Mouse (Mus musculus): ENCODE data around the gene Dlg2.

Gene Dlg2

DNA sequence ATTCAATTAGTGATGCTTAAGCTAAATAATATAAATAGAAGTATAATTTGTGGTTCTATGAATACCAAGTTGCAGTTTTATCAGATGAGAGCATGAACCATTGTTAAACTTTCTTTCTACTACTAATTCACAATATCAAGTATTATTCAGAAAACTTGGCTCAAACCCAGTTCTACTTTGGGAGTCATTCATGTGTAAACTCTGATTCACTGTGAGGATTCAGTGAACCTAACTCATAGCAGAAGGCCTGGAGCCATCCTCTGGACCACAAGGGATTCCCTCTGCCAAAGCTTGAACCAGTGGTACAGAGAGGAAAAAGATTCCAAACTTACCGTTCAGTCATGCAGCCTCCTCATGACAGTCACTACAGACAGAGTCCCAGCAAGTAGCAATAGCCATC, 1920.3 kb downstream of the Dlg2 start:
- DNase-seq (ENCODE audit: low spot score) = no peak

DNA sequence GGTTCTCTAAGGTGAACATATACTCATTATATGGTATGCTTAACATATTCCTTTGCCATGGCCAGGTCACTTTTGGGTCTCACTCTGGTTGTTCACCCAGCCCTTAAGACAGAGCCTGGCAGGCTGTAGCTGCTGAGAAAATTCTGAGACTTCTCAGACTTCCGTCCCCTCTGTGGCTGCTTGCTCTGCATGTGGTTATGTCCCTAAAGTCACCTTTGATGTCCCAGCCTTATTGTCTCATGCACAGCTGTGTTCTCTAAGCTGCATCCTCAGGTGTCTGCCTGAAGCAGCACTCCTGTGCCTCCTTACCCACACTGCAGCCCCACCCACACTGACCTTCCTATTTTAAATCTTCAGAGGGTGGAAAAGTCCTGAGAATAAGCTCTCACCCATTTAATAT, 1922.4 kb downstream of the Dlg2 start:
- DNase-seq (ENCODE audit: low spot score) = no peak

DNA sequence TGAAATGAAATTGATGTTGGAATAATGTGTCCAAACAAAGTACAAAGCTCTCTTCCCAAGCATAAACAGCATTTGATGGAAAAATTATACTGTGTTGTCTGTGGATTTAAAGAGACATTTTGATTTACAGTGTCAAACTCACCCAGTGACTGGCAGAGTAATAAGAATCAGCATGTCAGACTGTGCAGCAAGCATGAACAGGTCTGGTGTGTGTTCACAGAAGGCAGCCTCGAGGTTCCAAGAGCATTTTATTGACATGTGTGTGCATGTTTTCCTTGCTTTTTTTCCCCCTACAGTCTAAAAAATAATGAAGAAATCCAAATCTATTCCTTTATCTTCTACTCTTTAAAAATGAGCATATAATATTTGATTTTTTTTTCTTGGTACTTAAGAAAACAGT, 1924.1 kb downstream of the Dlg2 start:
- DNase-seq (ENCODE audit: low spot score) = no peak

DNA sequence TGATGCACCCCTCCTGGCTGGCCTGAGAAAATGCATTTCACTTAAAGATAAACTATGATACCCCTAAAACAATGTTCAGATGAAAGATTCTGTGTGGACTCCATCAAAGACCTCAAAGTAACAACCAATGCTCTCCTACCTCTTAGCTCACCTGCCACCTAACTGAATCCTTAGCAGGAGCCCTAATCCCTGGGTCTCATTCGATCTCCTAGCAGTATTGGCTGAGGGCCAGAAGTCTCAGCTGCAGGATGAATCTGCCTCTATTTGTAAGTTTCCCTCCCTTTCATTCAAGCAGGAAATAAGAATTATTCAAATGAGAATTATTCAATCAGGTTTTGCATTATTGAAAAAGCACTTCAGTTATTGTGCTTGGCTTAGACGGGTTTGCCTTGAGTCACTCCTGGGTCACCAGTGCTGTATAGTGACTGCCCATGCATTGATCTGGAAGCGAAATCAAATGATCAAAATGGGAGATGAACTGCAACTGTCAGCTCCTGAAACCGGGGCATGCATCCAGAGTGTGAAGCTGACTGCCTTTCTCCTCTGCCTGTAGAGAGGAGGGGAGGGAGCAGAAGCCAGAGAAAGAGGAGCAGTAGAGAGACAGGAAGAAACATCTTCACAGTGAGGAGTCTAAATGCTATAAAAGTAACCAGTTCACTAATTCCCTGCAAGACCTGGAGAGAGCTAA, 1924.7 kb downstream of the Dlg2 start:
- DNase-seq (ENCODE audit: low spot score) = no peak

DNA sequence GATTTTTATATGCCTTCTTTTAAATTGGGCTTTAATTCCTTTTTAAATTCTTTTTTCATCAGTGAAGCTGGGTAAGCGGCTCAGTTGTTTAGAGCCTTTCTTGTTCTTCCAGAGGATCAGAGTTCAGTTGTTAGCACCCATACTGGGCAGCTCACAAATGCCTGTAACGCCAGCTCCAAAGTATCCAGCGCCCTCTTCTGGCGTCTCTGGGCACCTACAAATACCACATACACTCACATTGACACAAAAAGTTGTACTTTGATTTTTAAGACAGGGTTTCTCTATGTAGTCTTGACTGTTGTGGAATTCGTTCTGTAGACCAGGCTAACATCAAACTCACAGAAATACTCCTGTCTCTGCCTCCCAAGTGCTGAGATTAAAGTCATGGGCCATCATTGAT, 1932.0 kb downstream of the Dlg2 start:
- DNase-seq (ENCODE audit: low spot score) = no peak

DNA sequence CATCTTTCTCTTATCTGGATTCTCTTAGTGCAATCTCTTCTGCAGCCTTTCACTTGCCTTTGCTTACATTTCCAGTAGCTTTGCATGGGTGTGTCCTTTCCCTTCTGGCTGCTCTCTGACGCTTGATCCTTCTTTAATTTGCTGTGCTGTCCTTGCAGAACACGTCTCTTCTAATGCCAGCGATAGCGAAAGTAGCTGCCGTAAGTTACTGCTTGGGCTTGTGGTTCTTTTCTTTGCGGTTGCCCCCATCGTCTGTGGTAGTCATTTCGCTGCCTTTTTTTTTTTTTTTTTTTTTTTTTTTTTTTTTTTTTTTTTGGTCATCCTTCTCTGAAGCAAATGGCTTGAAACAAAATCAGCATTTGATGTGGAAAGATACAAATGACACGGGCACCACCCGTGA, 1944.0 kb downstream of the Dlg2 start:
- DNase-seq (ENCODE audit: low spot score) = no peak

DNA sequence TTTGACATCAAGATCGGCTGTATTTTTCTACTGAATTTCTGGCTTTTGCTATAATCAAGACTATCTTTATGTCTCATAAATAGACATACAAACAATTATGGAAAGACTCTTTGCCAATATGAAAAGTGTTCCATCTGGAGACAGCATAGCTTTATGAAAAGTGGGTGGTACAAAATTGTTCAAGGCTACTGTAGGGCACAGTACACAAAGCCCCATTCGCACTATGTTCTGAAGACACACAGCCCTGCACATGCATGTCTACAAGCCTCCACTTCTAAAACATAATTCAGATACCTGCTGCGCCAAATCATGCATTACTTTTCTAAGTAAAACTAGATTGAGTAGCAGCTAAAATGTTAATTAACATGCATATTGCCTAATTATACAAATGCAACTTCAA, 1946.5 kb downstream of the Dlg2 start:
- DNase-seq (ENCODE audit: low spot score) = no peak

DNA sequence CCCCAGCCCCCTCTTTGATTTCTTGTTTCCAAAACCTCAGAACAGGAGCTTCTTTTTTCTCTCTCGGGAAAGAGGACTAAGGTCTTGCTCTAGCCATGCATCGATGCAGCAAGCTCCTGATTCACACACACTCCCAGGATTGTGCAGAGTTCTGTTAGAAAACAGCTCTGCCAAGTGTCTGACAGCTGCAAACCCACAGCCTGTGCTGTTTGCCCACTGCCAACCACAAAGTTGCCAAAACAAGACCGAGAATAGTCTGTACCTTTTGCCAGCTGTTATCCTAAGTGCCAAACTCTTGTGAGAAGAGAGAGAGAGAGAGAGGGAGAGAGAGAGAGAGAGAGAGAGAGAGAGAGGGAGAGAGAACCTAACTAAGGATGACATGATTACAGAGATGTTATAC, 1948.2 kb downstream of the Dlg2 start:
- DNase-seq (ENCODE audit: low spot score) = no peak

- DNase-seq (ENCODE audit: low spot score) = no peak
Observed at GRCm38 (mm10) chr7:92427280-92427679, 1950.8 kb downstream of the Dlg2 start.

- no peak for DNase-seq (ENCODE audit: low spot score)
Observed at GRCm38 (mm10) chr7:92428629-92429028, 1952.2 kb downstream of the Dlg2 start.

DNA sequence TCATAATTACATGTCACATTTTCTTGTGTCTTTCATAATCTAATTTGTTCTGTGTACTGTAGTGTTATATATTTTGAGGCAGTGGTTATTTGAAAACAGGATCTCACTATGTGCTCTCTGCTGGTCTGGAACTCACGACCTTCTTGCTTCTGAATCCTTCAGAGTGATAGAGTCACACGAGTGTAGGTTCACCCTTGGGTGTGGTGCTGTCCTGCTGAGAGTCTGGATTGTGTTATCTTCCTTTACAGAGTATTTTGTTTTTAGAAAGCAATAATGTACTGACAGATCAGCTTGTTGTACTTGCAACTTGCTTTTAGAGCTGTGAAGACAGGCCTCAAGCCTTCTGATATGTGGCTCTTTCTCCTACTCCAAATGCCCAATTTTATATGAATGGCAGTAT, 1953.8 kb downstream of the Dlg2 start:
- no peak for DNase-seq (ENCODE audit: low spot score)

DNA sequence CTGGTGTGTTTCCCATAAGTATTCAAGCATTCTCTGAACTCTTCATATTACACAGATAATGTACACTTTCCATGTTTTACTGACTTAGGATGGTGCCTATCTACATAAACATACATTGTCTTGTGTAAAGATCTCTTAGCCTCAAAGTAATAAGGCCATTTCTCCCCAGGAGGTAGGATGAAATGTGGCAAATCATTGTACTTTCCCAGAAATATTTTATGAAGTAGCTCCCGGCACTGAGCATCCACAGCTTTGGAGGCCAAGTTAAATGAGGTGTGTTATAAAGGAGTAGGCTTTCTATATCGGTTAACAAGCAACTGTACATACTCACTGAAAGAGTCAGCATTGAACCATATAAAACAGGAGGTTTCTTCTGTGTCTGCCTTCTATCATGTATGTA, 1960.7 kb downstream of the Dlg2 start:
- no peak for DNase-seq (ENCODE audit: low spot score)

- no peak for DNase-seq (ENCODE audit: low spot score)
Observed at GRCm38 (mm10) chr7:92439503-92440487, 1963.3 kb downstream of the Dlg2 start.

GRCm38 (mm10) chr7:92441611-92442010, 1965.1 kb downstream of the Dlg2 start:
- DNase-seq (ENCODE audit: low spot score) = no peak

GRCm38 (mm10) chr7:92442082-92442481, 1965.6 kb downstream of the Dlg2 start:
- no peak for DNase-seq (ENCODE audit: low spot score)

DNA sequence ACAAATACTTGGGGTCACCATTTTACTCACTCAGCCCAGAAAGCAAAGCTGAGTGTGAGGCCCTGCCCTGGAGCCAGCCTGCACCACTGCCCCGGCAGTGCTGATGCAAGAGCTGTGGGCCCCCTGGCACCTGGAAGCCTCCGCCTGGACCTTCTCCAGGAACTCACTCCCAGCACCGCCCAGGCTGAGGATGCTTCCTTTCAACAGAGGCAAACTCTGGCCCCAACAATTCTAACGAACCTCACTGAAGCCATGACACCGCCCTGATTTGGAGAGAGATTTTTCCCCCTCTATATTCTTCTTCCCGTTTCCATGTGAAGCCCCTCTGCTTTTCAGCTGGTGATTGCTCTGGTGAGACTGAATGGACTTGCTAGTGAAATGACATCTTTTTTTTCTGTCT, 1971.5 kb downstream of the Dlg2 start:
- no peak for DNase-seq (ENCODE audit: low spot score)

DNA sequence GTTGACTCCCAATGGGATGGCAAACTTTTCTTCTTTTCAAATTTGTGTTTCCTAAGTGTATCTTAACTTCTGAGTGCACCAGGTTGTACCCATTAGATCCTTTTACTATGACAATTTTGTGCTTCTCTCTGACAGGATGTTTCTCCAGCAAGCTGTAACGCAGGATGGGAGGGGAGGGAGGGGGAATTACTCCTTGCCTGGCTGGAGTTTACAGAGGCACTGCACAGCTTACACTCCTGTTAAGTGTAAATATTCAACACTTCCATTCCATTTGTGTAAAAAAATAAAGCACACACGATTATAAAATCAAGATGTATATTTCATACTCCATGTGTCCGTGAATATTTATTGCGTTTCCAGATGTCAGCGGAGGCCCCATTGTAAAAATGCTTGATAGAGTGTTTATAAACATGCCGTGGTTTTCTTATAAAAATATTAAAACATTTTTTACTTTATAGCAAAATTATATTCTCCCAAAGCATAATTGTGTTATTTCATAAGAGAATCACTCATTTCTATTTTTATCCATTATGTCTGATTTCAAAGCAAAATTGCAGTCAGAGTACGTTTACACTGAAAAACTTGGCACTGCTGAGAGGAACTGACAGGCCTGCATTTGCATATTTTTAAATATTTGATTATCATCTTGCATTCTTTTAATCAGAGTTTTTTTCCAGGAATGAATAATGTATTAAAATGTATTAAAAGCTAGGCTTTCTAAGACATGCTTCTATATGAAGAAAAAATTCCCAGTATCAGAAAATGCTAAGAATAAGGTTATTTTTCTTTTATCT, 1972.5 kb downstream of the Dlg2 start:
- no peak for DNase-seq (ENCODE audit: low spot score)

GRCm38 (mm10) chr7:92454176-92454575, 1977.7 kb downstream of the Dlg2 start:
- DNase-seq (ENCODE audit: low spot score) = no peak

- no peak for DNase-seq (ENCODE audit: low spot score)
Observed at GRCm38 (mm10) chr7:92455927-92456326, 1979.5 kb downstream of the Dlg2 start.

DNA sequence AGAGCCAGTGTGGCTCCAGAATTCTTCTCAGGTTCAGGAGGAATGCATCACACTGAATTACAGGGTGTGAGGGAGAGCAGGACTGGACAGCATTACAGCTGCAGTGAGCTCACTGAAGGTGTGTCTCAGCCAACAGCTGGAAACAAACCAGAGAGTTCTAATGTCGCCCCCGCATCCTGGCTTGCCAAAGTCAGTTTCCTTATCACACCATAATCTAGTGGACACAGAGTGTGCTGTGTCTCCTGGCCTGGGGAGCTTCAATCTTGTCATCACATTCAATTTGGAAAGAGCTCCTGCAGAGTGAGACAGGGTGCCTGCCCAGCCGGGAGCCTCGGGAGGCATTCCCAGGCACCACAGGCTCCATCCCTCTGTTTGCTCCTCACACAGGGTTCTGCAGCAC, 1981.3 kb downstream of the Dlg2 start:
- no peak for DNase-seq (ENCODE audit: low spot score)

GRCm38 (mm10) chr7:92458308-92458707, 1981.8 kb downstream of the Dlg2 start:
- DNase-seq (ENCODE audit: low spot score) = no peak

DNA sequence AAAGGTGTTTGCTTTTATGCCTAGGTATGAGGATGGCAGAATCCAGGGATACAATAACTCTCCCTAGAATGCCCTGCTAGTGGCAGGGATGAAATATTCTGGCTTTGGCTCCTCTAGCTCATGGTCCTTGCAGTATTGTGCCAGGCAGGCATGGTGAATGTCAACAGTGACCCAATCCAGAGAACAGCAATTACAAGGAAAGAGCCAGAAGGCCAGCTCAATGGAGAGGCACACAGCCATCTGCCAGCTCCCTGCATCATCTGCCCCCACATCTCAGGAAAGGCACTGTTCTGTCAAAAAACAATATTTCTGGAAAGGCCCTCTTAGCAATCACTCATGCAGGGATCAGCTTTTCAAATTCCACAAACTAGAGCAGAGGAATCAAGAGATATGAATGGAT, 1984.1 kb downstream of the Dlg2 start:
- no peak for DNase-seq (ENCODE audit: low spot score)

- no peak for DNase-seq (ENCODE audit: low spot score)
Observed at GRCm38 (mm10) chr7:92461256-92461655, 1984.8 kb downstream of the Dlg2 start.
